Mouse (Mus musculus) lung, adult 18-20 months (tissue): ENCODE measurements around the gene Mpeg1.
A peak's percentile ranks its signal among the peaks of the same experiment; 100 is the strongest.

Experiments
- DNase-seq, 2 experiments: peaks; one replicate each; pipeline ENCODE4 v3.0.0; 2022; ENCODE audit warnings: mixed read lengths in 2 of 2

Mpeg1 gene

DNA sequence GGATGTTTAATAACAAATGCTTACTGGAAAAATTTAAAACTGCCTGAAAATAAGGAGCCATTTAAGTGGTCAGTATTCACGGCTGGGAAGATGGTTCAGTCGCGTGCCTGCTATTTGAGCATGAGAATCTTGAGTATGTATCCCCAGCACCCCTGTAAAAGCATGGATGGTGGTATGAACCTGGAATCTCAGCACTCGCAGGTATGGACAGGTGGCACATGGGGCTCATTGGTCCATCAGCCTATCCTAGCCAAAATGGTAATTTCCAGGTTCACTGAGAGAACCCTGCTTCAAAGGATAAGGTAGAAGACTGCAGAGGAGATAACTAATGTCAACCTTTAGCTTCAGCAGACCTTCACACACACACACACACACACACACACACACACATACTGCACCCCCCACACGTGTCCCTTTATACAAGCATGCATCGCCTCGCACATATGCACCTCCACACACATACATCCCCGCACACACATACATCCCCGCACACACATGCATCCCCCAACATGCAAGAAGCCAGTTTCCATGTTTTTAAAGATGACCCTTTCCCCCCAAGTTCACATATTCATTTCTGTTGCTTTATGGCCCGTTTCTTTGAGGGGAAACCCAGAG lies 5.1 kb downstream of the Mpeg1 start:
- DNase-seq, result no peak

DNA sequence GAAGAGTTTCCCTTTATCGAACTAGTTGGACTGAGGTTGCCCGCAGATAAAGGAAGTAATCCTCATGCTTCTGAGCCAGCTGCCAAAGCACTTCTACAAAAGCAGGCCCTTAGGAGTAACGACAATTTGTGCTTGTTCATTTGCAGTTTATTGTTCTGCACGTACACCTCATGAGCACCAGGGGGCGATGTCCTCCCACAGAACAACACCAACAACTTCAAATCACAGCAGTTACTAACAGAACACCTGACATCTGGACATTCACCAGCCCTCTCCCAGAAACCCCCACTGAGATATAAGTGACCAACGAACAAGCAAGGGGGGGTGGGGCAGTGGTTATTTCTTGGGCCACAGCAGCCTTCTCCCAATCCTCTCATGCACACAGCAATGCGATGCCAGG lies 5.6 kb downstream of the Mpeg1 start:
- DNase-seq, result peak; percentile 69 to 77

DNA sequence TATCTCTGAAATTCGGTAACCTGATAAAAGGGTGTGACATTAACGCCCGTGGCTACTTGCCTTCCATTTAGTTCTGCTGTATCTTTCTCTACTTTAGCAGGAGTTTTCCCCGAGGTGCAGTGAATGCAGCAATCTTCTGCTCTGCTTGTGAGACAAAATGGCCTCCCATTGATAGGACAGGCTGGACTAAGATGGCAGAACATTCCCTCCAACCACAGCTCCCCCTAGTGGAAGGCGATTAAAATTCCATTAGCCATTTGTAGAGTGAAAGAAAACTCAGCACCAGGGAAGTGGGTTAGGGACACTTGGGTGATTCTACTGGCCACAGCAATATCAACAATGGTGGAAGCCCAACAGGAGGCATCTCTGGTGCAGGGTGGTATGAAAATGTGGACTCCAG lies 6.9 kb downstream of the Mpeg1 start:
- no peak for DNase-seq

DNA sequence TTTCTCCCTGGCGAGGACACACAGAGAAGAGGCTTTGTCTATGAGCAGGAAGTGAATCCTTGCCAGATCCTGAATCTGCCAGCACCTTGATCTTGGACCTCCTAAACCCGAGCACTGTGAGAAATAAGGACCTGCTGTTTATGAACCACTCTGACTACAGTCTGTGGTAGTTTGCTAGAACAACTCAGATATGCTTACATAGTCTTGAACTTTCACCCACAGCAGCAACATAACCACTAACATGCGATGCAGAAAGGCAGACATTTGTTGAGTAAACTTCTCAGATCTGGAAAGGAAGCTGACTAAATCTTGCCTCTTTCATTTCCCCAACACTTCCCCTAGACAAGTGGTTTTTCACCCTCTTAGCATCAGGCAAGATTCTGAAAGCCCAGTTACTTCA lies 11.3 kb downstream of the Mpeg1 start:
- DNase-seq, result no peak

DNA sequence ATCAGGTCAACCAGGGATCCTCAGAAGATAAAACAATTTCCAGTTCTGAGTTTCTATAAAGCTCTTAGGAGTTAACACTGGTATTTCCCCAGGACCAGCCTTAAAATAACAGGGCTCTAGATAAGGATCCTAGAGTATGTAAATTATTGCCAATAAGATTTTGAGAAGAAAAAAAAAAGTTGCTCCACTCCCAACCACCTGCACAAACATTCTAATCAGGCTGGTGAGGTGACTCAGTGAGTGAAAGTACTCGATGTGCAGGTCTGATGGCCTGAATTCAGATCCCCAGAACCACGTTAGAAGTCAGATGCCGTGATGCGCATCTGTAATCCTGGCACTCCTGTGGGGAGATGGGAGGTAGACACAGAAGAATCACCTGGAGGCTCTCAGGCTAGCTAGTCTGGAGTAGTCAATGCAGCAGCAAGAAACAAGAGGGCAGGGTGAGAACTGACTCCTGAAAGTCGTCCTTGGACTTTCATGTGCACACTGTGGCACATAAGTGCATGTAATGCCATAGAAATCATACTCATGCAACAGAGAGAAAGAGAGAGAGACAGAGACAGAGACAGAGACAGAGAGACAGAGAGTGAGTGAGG lies 11.9 kb downstream of the Mpeg1 start:
- no peak for DNase-seq

DNA sequence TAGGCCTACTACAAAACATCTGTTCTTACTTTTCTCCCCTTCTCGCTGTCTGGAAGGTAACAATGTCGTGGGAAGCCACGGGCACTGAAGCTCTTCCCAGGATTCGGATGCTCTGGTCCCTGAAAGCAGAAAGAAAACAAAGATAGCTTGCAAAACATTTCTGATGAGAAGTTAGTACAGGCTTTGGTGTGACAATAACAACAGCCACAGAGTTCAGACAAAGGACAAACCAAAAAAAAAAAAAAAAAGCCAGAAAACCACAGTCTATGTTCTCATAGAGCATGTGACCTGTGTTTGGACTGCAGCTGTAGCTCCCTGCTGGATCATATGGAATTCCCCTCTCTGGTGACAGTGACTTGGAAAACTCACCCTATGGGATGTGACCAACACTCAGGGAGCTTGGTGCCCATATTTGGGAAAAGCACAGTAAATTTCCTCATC lies 12.6 kb downstream of the Mpeg1 start:
- no peak for DNase-seq

DNA sequence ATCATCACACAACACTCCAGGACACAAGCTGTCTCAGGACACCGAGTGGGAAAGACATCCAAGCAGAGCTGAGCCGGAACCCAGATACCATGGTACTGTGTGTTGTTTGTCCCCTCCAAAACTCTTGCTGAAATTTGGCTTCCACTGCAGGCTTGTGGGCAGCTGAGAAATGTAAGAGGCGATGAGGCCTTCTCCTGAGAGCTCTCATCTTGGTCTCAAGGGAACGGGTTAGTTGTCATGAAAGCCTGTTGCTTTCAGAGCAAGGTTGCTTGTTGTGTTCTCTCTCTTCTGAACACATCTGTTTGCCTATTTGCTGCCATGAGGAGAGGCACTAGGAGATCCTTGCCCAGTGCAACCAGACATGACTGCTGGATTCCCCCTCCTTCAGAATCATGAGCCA lies 13.4 kb downstream of the Mpeg1 start:
- DNase-seq, result no peak

DNA sequence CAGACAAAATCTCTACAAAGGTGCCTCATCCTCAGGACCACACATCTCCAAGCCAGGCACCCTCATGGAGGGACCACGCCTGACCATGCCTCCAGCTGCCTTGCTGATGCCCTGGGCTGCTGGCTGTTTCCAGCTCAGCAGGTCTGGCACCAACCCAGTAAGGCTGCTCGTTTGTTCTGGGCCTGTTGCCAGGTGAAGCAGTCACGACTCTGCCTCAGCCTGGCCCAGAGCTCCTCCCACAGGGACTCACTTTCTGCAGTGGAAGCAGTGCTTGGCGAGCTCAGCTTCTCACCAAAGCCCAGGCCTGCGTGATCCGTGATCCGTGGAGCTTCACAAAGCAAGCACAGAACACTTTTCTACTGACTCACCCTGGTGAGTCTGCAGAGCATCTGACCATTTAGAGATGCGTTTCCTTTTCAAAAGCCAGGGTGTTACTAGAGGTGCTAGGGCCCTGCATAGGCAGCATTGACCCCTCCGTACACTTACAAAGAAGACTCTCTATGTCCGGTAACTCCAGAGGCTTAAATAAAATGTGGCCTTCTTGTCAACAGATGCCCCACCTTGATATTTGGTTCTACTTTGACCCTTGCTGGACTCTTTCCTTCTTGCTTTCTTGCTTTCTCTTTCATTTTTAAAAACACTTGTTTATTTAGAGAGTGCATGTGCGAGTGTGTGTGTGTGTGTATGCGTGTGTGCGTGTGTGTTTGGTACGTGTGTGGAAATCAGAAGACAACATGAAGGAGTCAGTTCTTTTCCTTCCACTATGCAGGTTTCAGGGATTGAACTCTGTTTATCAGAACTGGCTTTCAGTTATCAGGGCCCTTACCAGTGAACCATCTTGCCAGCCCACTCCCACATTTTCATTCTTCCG lies 15.0 kb downstream of the Mpeg1 start:
- peak; percentile 90 to 94 for DNase-seq

DNA sequence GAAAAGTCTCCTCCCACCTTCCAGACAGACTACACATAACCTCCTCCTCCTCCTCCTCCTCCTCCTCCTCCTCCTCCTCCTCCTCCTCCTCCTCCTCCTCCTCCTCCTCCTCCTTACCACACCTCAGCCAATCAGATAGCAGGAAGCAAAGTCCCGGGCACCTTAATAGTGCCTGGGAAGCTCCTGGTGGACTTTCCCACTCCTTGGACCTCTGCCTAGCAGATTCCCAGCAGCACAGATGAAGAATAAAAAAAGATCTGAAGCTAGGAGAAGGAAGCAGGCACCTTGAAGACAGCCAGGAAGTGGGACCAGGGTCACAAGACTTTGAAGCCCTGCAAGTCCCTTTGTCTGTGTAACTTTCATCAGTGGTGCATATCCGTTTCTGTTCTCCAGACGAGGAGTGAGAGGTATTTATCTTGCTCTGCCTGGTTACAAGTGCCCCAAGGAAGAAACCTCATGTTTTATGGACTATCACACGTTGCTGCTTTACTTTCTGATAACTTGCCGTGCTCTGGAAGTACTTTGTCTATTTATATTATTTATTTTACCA lies 16.2 kb downstream of the Mpeg1 start:
- DNase-seq, result no peak

DNA sequence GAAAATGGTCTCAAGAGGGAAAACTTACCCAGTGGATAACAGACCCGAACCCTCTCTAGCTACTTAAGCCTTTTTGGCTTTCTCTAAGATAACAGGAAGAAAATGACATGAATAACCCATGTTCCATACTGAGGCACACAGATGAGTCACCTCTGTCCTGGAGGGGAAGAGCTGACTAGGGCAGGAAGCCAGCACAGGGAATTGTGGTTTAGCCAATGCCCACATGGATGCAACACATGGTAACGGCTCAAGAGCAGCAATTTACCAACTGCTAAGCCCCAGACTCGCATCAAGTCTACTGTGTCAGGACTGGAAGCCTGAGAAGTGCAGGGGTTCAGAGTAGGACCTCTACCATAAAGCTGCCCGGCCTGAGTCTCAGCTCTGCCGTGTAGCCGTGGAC lies 17.8 kb downstream of the Mpeg1 start:
- no peak for DNase-seq

DNA sequence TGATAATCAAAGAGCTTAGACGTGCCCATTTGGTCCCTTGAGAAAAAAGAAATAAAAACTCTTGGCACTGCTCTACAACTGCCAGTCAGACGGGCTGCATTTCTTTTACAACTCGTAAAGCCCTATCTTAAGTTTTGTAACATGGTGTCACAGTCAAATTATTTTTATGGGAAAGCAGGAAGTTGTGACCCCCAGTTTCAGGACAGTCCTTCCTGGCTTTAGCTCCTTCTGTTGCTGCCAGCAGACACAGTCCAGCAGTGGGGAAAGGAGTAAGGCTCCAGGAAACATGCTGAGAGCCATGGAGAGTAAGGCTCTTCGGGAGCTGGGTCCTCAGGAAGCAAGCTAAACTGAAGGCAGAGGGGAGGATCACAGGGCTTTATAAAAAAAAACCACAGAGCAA lies 23.2 kb downstream of the Mpeg1 start:
- DNase-seq, result peak in 1 of 2 experiments; percentile 34

DNA sequence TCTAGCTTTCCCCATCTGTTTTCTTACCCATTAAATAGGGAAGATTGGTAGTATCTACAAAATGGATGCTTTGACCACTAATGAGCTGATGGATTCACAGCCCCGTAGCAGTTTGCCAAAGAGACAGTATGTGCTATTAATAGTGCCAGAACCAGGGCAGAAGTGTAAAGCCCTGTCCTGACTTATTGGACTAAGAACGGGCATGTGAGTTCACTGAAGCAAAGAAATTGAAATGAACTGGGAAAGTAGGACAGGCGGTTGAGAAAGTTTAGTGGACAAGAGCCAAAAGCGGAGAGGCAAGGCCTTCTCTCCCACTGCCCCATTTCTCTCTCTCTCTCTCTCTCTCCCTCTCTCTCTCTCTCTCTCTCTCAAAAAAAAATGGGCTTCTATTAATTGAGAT lies 23.6 kb downstream of the Mpeg1 start:
- no peak for DNase-seq

DNA sequence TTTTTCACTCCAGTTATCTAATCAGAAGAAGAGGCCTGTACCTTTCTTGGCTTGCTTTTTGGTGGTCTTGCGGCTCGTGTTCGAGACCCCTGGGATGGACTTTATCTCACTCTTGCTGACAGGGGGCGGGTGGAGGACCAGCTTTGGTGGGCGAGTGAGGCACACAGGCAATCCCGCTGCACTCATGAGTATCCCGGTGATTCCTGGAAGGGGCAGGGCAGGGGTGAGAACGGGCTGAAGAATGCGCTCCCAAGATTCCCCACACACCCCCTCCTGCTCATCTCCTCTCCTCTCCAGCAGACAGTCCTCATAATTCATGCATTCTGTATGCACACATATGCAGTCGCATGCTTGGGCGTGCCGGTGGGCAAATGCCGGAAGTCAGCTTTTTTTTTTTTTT lies 24.6 kb downstream of the Mpeg1 start:
- DNase-seq, result no peak

DNA sequence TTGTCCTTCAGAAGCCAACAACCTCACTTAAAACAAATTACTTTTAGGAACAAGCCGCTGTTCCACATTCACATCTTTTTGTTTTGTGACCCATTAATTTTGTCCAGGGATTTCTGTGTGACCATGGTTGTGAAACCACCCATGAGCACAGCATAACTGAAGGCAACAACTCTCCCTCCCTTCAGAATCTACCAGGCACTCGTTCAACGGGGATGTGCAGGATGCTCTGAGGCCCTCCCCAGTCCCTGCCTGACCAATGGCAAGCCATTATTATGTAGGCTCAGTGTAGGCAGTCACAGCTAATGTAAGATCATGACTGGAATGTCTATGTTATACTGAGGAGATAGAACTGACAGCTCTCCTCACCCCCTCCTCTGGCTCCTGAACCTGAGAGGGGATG lies 25.1 kb downstream of the Mpeg1 start:
- DNase-seq, result no peak

DNA sequence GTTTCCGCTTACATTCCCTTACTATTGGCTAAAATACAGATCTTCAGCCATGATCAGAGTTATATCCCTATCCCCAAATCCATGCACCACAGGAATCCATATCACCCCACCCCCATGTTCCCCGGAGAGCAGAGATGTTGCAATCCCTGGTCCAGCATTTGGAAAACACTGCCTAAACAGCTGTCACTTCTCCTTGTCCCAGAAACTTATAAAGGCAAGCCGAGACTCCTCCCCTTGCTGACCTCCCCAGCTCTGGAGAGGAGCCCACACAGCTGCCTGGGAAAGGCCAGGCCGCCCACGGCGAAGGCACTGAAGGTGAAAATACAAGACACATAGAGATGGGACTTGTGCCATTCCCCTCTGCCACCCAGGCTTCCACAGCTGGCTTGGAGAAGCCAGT lies 26.3 kb downstream of the Mpeg1 start:
- DNase-seq, result peak; percentile 84 to 88

DNA sequence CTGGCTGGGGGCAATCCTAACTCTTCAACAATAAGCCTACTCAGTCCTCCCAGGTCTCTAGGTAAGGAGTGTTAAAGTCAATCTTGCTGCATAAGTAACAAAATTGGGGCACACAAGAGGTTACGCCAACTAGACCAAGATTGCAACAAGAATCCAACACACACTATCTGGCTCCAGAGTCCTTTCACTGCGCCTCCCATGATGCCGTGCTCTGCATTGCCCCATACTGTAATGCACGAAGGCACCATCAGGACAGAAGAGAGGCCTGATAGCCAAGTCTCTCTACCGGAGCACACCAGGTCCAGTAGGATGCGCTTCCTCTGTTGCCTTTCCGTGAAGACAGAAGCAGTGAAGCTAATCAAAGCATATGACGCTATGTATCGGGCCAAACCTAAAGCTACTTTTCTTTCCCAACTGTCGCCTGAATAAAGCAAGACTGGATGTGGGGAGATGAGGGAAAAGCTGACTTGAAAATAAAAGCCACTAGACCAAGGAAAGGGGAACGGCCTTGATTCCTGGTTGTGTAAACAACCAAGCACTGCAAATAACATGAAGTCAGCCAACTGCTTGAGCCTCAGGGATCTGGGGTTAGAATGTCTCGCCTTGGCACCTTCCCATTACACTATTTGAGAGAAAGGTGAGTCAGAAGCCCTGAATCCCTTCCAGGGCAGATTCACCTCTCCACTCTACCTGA lies 27.1 kb downstream of the Mpeg1 start:
- DNase-seq, result no peak

DNA sequence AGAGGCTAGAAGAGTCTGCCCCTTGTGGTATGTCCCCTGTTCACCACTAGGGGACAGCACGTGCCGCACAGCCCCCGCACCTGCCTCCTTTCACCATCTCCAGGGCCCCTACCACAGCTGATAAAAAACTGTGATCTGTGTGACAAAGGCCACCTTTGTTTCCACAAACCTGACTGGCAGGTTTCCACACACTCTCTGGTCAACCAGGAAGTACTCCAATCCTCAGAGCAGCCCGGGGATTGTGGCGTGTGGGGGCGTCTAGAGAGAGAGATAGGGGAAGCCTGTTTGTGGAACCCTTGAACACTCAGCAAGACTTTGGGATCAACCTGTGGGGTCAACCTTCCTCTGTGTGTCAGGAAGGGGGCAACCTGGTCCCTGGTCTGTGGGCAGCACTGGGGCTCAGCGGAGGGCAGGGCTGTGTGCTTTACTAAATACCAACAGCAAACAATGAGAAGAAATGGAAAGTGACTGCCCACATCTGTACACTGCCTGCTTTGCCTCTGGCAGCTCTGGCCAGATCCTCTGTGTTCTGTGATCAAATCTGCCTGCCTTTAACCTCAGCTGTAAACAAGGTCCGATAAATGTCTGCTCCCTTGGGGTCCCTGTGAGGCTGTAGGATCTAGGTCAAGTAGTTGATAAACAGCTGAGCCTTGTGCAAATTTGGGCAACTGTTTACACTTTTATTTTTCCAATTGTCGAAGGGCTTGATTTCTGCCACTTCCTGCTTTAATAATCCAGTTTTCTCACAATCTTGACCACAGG lies 27.8 kb downstream of the Mpeg1 start:
- DNase-seq, result peak; percentile 71 to 81

DNA sequence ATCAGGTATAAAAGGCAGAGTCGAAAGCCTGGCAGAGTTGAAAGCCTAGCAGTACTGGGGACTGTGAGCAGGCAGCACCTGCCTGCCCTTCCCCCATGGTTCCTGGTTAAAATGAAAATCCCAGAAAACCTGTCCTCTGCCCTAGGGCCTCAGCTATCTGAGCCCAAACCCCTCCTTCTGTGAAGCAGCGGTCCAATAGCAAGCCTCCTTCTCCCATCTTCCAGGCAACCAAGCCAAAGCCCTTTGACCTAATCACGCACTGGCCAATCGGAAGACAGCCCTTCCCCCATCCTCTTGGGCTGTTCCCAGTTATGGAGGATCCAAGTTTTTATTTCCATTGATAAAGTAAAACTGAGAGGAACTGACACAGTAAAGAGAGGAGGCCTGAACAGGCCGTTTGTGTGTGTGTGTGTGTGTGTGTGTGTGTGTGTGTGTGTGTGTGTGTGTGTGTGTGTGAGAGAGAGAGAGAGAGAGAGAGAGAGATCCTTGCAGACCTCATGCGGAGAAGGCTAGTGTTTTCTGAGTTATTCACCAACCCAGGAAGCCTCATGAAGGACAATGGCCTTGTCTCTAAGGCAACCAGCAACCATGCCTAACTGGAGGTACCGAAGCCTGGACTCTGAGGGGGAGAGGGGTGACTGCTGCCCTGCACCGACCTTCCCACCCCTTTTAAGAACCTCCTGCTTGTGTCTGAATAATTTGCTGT lies 28.5 kb downstream of the Mpeg1 start:
- peak; percentile 51 to 56 for DNase-seq

DNA sequence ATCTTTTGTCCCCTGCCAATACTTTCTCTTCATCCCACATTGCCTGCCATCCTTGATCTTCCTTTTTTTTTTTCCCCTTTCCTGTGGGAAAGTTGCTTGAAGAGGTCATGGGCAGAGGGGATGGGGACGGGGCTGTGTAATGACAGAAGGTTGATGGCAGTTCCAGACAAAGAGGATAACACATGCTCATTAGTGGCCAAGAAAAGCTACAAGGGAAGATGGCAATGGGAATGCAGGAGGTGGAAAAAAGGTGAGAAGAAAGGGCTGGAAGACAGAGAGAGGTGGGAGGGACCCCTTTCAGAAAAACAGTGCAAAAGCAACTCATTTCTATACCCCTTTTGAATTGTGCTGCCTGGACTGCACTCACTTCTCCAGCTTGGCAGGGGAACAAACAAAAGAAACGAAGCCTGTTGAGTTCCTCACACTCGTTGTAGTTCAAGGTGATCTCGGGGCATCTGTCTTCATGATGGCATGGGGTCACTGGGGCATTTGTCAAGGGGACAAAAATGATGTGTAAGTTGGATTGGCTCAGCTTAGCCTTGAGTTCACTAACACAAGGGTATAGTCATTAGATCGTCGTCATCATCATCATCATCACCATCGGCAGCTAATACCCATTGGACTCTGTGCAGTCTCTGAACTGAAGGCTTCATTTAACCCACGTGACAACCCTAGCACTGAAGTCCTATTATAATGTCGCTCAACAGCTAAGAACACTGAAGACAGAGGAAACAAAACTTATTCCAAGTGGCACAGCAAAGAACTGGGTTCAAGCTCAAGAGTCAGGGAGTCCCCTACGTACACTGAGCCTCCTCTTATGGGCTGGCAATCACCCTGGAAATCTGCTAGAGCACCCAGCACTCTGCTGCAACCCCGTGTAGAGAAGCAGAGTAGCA lies 29.3 kb downstream of the Mpeg1 start:
- DNase-seq, result no peak

DNA sequence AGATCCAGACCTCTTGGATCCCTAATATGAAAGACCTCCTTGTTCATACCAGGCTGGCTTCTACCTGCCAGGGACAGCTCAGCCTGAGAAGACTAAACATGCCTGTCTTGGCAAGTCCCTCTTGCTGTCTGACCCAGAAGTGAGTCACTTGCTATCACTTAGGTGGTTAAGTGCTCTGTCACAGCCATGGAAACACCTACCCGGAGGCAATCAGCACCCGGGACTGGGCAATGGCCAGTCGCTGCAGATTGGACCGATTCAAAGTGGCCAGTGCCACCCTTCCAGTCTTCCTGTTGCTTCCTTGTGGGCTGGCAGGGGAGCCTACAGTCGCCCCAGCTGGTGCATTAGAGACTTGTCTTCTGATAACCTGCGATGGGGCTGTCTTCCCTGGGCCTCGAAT lies 31.1 kb downstream of the Mpeg1 start:
- DNase-seq, result no peak
